Mouse (Mus musculus): ENCODE measurements around the gene Kcnip2.
"Not testable (repeated sequence)": the region's sequence is repeated elsewhere in the genome, so short reads cannot be mapped to it uniquely, and the experiment has no call there.

The Kcnip2 gene

GRCm38 (mm10) chr19:45812115-45812514 lies 3.7 kb downstream of the Kcnip2 start:
- peak; percentile 56 for DNase-seq (ENCODE audit: low spot score)

DNA sequence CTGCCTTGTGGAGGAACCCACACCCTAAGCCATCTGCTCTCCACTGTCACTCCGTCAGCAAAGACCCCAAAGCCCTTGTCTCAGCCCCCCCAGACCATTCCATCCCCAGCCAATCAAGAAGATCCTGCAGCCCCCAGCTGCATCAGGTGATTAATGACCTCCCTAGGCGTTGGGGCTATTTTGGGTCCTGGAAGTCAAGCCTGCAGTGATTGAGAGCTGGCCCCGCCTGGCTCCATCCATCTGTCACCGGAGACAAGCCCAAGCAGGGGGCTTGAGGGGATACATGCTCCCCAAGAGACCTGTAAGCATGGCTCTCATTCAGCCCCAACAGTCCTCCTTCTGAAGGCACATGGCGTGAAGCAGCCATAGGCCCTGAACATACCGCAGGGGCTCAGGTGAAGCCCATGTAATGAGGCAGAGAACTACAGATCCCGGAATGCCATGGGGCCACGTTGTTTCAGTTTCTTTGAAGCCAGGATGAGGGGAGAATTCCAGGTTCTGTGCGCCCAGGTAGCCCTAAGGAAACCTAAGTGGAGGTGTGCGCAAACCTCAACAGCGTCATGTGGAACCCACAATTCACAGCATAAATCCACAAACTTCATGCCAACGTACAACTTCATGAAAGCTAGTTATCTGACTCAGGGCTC lies 4.7 kb downstream of the Kcnip2 start:
- DNase-seq (ENCODE audit: low spot score), result no peak

DNA sequence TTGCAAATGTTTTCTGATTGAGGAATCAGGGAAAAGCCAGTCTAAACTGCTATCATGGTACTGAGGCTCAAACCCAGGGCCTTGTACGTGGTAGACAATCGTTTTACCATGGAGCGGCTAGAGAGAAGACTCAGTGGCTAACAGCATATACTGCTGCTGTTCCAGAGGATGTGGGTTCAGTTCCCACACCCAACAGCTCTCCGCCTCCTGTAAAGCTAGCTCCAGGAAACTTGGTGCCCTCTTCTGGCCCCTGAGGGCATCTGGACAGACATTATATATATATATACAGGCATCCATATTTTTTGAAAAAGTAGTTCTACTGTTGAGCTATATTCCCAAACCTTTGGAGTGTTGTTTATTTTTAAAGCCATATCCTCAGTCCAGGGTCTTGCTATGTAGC lies 8.1 kb downstream of the Kcnip2 start:
- DNase-seq (ENCODE audit: low spot score), result peak; percentile 23

- DNase-seq (ENCODE audit: low spot score), result not testable (repeated sequence)
Observed at GRCm38 (mm10) chr19:45805817-45806216, 10.0 kb downstream of the Kcnip2 start.

GRCm38 (mm10) chr19:45804593-45805368 lies 11.1 kb downstream of the Kcnip2 start:
- DNase-seq (ENCODE audit: low spot score), result peak; percentile 63

DNA sequence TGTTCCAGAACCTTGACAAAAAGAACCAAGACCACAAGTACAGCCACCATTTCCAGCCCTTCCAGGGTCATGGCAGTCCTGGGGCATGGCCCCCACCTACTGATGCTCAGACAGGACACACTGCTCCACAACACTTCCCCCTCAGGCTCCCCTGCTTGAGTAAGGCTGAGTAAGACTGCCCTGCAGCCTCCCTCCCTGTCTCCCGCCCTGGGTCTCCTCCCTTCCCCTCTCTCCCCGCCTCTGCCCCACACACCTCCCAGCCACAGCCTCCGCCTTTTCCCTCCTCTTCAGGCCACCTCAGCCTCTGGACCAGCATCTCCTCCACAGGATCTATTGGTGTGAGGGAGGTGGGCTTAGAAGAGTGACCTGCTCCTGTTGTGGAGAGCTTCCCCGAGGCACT lies 12.5 kb downstream of the Kcnip2 start:
- no peak for DNase-seq (ENCODE audit: low spot score)

DNA sequence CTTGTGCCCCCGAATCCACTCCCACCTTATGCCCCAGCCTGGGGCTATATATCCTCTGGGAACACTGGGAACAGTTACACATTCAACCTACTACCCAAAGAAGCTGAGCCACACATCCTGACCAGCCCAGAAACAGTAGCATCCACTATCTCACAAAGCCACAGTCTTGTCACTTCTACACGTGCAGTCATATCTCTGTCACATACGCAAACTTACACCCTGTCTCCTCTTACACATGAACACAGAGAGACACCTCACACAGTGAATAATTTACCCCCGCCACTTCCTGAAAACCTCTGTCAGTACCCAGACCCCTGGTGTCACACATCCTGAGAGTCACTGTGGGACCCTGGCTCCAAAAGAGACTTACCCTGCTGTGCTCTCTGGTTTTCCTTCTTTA lies 13.2 kb downstream of the Kcnip2 start:
- DNase-seq (ENCODE audit: low spot score), result no peak

GRCm38 (mm10) chr19:45796879-45797278 lies 19.0 kb downstream of the Kcnip2 start:
- DNase-seq (ENCODE audit: low spot score), result peak; percentile 49

DNA sequence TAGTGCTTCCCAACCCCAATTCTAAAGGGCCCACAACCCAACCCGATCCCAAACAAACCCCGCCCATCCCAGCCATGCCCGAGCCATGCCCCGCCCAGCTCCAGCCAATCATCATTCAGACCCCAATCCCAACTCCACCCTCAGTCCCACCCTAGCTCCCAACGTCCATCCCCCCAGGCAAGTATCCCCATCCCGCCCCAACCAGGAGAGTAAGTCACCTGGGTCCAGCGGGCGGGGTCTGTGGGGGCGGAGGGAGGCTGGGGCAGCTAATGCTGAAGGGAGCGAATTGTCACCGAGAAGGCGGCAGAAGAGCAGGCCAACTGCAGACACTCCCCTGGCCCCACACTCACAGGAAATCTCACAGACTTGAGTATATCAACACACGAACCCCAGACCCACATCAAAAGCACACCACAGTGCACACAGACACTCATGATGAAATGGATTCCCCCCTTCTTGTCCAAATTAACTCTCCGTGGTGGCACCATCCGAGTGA lies 19.8 kb downstream of the Kcnip2 start:
- DNase-seq (ENCODE audit: low spot score), result peak; percentile 92

DNA sequence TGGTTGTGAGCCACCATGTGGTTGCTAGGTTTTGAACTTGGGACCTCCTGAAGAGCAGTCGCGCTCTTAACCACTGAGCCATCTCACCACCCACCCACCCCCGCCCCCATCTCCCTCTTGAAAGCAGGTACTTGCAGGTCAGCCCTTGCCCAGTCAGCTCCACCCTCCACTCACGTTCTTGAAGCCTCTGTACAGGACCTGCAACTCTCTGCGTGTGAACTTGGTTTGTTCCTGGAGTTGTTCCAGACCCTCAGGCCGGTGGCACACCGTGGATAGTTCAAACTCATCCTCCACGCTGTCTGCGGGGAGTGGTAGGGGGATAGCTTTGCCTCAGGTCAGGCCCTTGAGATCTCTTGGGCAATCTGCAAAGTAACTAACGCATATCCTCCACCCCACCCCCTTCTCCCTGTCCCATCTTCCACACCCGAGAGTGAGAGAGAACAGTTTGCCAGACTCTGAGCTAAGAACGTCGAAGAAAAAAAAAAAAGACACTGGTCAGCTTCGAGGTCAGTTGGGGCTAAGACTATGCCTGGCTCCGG lies 20.4 kb downstream of the Kcnip2 start:
- no peak for DNase-seq (ENCODE audit: low spot score)

DNA sequence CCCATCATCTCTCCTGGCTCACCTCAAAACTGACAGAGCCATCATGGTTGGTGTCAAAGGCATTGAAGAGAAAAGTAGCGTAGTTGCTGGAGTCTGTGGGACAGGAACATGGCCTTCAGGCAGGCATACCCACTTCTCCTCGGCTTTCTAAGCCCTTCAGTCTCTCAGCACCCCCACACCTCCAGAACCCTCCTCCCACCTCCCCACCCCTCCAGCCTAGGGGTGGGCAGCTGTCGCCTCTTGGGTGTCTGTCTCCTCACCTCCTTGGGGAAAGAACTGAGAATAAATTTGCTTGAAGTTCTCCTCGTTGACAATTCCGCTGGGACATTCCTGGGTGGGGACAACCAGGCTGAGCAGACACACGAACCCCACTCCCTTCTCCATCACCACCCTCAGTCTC lies 21.1 kb downstream of the Kcnip2 start:
- DNase-seq (ENCODE audit: low spot score), result no peak

DNA sequence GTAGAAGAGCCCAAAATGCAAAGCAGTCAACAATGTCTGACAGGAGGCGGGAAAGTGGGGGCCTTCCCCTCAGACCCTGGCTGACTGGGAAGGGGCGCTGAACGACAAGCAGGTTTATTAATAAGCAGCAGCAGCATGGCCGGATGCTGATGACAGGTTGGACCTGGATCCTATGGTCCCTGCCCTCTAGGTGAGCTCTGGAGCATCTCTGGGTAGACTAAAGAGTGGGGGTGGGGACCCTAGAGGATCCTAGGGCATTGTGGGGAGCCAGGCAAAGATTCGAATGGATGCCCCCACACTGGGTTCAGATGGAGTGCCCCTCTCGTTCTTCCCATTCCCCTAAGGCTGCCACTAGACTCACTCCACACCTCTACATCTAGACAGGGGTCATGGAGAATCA lies 23.5 kb downstream of the Kcnip2 start:
- no peak for DNase-seq (ENCODE audit: low spot score)

- DNase-seq (ENCODE audit: low spot score), result peak; percentile 45
Observed at GRCm38 (mm10) chr19:45789888-45790874, 25.7 kb downstream of the Kcnip2 start.

DNA sequence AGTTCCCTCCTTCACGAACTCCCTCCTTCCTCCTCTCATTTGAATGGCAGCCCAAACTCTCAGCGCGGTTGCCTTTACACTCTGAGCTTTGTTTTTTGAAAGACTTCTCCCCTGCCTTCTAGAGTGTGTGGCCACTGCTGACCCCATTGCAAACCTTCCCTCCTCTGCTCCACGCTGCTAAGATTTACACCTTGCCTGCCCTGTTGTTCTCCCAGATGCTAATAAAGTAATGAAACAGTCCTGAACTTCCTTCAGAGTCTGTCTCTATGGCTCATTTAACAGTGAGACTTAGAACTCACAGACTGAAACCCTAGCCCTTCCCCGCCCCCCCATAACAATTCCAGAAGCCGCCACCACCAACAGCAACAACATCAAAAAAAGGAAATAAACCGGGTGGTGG lies 26.5 kb downstream of the Kcnip2 start:
- DNase-seq (ENCODE audit: low spot score), result no peak

DNA sequence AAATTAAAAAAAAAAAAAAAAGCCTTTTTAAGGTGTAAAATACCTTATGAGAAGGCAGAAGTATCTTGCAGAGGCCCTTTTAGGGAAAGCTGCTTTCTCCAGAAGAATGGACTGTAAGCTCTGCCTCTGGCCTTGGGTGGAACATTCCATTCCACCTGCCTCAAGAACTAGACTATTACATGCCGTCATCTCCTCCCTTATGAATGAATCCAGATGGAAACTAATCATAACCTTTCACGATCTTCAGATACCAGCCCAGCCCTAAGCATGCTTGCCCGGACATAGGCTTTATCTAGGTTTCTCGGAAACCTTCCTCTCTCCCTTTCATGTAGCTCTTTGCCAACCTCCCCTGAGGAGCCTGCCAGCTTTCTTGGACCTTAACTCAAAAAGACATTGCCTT lies 27.5 kb downstream of the Kcnip2 start:
- DNase-seq (ENCODE audit: low spot score), result no peak

DNA sequence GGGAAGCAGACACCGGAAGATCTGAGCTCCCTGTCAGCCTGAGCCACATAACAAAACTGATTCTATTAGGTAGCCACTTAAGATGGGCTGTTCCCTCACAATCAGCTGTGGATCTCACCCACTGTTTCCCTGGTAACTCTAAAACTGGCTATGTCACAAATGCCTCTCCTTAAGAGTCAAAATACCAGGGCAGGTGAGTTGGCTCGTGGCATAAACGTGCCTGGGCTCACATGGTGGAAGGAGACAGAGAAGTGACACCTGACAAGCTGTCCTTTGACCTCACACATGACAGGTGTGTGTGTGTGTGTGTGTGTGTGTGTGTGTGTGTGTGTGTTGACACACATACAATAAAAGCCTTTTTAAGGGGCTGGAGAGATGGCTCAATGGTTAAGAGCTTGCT lies 28.4 kb downstream of the Kcnip2 start:
- DNase-seq (ENCODE audit: low spot score), result no peak

- DNase-seq (ENCODE audit: low spot score), result no peak
Observed at GRCm38 (mm10) chr19:45785470-45785869, 30.4 kb downstream of the Kcnip2 start.

DNA sequence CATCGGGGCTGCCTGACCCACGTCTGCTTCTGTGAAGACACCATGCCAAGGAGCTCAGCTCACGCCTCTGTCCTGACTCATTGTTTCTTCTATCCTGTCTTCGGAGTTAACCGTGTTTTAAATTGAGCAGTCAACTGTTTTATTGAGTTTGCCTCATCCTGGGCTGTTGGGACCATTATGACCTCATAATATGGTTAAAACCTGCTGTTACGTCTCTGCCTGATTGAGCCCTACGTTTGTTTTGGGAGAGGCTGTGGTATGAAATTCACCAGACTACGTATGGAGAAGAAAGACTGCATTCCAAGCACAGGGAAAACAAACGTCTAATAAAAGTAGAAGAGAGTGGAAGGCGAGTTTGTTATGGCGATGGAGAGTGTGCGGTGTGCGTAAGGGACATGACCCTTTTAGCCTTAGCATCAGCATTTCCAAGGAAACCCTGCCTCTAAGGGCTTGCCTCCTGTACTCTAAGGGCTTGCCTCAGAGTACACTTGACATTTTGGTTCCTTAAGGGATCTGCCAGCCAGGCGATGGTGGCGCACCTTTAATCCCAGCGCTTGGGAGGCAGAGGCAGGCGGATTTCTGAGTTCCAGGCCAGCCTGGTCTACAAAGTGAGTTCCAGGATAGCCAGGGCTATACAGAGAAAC lies 31.8 kb downstream of the Kcnip2 start:
- no peak for DNase-seq (ENCODE audit: low spot score)

GRCm38 (mm10) chr19:45783181-45783932 lies 32.5 kb downstream of the Kcnip2 start, which contains the start of gene Mgea5:
Mgea5 (minus strand) TSS chr19:45783837.
- peak; percentile 99 for DNase-seq (ENCODE audit: low spot score)

DNA sequence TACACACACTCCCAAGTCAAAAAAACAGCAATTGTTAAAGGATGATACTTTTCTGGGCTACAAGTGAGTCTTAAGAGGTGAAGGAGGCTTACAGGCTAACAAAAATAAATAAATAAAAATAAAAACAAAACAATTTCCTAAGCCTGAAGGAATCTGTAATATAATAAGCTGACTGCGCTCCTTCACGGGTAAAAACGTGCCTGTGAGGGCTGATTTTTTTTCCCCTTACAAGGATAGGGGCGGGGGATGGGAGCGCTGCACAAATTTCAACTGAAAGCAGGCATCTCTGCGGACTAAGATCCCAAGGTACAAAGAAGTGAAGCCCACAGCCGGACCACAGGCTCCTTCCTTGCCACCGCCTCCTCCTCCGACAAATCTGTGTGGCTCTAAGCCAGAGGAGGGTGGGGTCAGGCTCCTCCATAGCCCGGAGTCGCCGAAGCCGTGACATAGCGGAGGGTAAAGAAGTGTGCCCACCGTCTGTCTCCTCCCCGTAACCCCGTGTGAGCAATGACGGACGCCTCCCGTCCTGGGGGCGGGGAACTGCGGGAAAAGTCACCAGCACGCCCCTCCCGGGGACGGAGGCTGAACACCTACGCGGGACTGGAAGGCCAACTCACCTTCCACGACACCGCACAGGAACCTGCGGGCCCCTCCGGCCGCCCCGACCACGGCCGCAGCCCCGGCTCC lies 33.4 kb downstream of the Kcnip2 start:
- peak; percentile 62 for DNase-seq (ENCODE audit: low spot score)
